Mouse (Mus musculus): ENCODE measurements around the gene Lrrc75b.

GRCm38 (mm10) chr10:75512796-75513195 lies 47.3 kb downstream of the Lrrc75b start:
- TF ChIP-seq CTCF (IDR thresholded peaks at IDR 0.05; ENCODE audit: low read depth) (no peak), EP300 (IDR thresholded peaks at IDR 0.05; ENCODE audit: low read depth) (no peak)

Data from liver, embryonic 14.5 days (tissue).